Mouse (Mus musculus) forebrain, embryonic 15.5 days (tissue): Measurements from ENCODE around the gene Amdhd1. TPM values are rescaled to one million over a fixed set of nuclear protein-coding genes. Genes with fewer than 3 reads are reported as not detected.
"Not testable (repeated sequence)": the region's sequence is repeated elsewhere in the genome, so short reads cannot be mapped to it uniquely, and the experiment has no call there.

ENCODE experiments used
- ATAC-seq: fragments of 200-750 bp; cut with Nextera tagmentation; replicated peaks from 2 replicates; pipeline ENCODE4 v1.8.0; 2017; ENCODE audit warnings: mild to moderate bottlenecking, moderate TSS enrichment, moderate library complexity
- H3K27ac ChIP-seq: fragments of 300-500 bp; sonication (generic); replicated peaks from 2 replicates; pipeline ENCODE4 v1.5.1; 2015; ENCODE audit warnings: mild to moderate bottlenecking, inconsistent platforms
- H3K27me3 ChIP-seq: fragments of 300-500 bp; sonication (generic); 2 replicates; pipeline ENCODE4 v1.6.1; 2015; ENCODE audit warnings: inconsistent platforms
- H3K36me3 ChIP-seq: fragments of 300-500 bp; sonication (generic); 2 replicates; pipeline ENCODE4 v1.6.1; 2015; ENCODE audit warnings: mild to moderate bottlenecking, inconsistent platforms
- H3K4me1 ChIP-seq: fragments of 300-500 bp; sonication (generic); 2 replicates; pipeline ENCODE4 v1.6.1; 2015; ENCODE audit warnings: inconsistent platforms
- H3K4me2 ChIP-seq: fragments of 300-500 bp; sonication (generic); replicated peaks from 2 replicates; pipeline ENCODE4 v1.6.1; 2015; ENCODE audit warnings: mild to moderate bottlenecking, inconsistent platforms
- H3K4me3 ChIP-seq: fragments of 300-500 bp; sonication (generic); 2 replicates; pipeline ENCODE4 v1.5.1; 2015; ENCODE audit warnings: mild to moderate bottlenecking, inconsistent platforms
- H3K9ac ChIP-seq: fragments of 300-500 bp; sonication (generic); replicated peaks from 2 replicates; pipeline ENCODE4 v1.6.1; 2015; ENCODE audit warnings: mild to moderate bottlenecking, inconsistent platforms
- H3K9me3 ChIP-seq: fragments of 300-500 bp; sonication (generic); 2 replicates; pipeline ENCODE4 v1.6.1; 2016; ENCODE audit warnings: inconsistent platforms
- WGBS: fragments of 180-500 bp; shearing (Covaris S2); methylation state at CpG from one replicate; pipeline ENCODE4 v1.1.7; 2015; ENCODE audit warnings: mixed read lengths; 5-methylcytosine and 5-hydroxymethylcytosine counted together
- polyA plus RNA-seq: library from polyadenylated mRNA; unstranded; fragments of >200 nt; fragmentation: Nextera tagmentation; extraction: Ambion mirVana; gene quantifications from 2 replicates; pipeline ENCODE4 v1.2.1, GENCODE M21; 2015

Amdhd1 gene
- polyA plus RNA-seq, 1 experiment from 2014 or later, result not detected

DNA sequence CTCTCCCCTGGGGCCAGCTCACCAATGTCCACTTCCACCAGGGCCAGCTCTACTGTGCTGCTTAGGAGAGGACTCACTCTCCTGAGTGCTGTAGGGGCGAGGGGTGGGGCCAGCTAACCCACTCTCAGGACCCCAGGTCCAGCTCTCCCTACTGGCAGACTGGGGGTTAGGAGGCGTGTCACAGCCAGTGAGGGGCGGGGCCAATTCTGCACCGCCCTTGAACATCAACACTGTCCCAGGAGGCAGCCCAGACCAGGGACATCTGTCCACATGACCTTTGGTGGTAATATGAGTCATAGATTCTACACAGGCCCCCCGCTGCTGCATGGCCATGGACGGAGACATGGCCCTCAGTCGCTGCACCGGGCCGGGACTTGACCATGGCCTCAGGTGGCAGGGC lies 20.0 kb upstream of the Amdhd1 start:
- H3K4me3 ChIP-seq, result no peak overlapping the region
- no peak overlapping the region for H3K4me2 ChIP-seq
- no peaks in the 10 kb centered on the region for H3K9me3 ChIP-seq
- H3K36me3 ChIP-seq, result no peaks in the 10 kb centered on the region
- ATAC-seq, result no peak
- WGBS, result 60% methylated on average over 9 of the region's 9 CpGs
- no peaks in the 10 kb centered on the region for H3K27me3 ChIP-seq
- no peaks in the 10 kb centered on the region for H3K4me1 ChIP-seq
- H3K9ac ChIP-seq, result no peak overlapping the region
- no peak overlapping the region for H3K27ac ChIP-seq

DNA sequence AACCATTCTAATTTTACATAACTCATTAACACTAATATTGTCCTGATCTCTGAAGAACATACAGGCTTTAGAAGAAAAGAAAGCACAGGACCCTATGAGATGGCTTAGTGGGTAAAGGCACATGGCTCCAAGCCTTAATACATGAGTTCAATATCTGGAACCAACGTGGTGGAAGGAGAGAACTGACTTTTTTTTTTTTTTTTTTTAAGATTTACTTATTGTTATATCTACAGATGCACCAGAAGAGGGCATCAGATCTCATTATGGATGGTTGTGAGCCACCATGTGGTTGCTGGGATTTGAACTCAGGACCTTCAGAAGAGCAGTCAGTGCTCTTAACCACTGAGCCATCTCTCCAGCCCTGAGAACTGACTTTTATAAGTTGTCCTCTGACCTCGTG lies 18.1 kb upstream of the Amdhd1 start:
- not testable (repeated sequence) for H3K9me3 ChIP-seq, H3K27me3 ChIP-seq, H3K9ac ChIP-seq, H3K4me3 ChIP-seq, H3K27ac ChIP-seq, H3K36me3 ChIP-seq, H3K4me2 ChIP-seq, H3K4me1 ChIP-seq, ATAC-seq
- WGBS, result 66% methylated on average over 2 of the region's 2 CpGs

DNA sequence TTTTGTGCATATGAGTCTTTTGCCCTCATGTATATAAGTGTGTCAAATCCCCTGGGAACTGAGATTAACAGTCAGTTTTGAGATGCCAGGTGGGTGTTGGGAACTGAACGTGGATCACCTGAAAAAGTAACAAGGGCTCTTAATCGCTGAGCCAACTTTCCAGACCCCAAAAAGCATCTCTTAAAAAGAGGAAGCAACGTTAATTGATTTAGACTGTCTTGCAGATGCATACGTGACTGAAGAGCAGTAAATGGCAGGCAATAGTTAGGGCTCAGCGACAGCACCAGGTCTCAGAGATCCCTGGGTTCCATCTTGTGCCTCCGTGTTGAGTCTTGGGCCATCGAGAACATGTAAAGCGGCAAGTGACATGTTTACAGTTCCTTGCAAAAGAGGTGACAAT lies 12.8 kb upstream of the Amdhd1 start:
- Histone ChIP-seq H3K4me3 (no peak overlapping the region), H3K4me2 (no peak overlapping the region), H3K4me1 (no peaks in the 10 kb centered on the region), H3K9ac (no peak overlapping the region), H3K36me3 (no peaks in the 10 kb centered on the region), H3K27me3 (no peaks in the 10 kb centered on the region), H3K9me3 (no peaks in the 10 kb centered on the region), H3K27ac (no peak overlapping the region)
- WGBS, result 85% methylated on average over 8 of the region's 8 CpGs
- ATAC-seq, result no peak

DNA sequence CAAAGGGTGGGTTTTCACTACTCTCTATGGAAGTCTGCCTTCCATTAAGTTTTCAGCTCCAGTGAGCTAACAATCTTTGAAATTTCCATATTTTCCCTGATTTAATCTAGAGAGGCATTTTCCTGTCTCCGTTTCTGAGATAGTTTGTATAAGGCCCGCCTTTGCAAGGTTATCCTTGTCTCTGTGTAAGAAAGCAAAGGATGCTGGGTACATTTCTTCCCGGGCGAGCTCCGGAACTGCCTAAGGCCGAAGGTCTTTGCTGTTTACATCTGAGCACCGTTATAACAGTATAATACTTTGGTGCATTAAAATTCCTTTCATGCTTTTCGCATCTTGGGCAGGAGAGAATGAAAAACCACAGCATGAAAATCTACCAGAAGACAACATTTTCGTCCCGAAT lies 10.0 kb upstream of the Amdhd1 start:
- 84% methylated on average over 10 of the region's 10 CpGs for WGBS
- no peak for ATAC-seq
- H3K4me3 ChIP-seq, result no peak overlapping the region
- H3K4me2 ChIP-seq, result no peak overlapping the region
- H3K27ac ChIP-seq, result no peak overlapping the region
- H3K27me3 ChIP-seq, result no peaks in the 10 kb centered on the region
- H3K4me1 ChIP-seq, result no peaks in the 10 kb centered on the region
- no peak overlapping the region for H3K9ac ChIP-seq
- H3K9me3 ChIP-seq, result no peaks in the 10 kb centered on the region
- H3K36me3 ChIP-seq, result no peaks in the 10 kb centered on the region

DNA sequence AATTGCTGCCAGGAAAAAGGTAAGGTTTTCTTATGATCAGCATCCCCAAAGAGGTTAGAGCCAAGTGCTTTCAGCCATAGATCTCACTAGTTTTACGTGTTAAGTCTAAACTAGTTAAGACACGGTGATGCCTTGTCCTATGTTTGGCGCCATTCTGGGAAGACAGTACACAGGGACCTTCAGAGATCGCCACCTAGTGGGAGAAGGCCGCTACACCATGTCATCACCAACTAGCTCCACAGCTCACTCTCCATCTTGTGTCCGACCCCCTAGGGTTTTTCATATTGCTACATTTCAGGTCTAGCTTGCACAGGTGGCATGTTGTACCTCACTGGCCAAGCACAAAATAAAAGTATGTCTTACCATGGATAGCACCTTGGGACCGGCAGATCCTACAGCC lies 9.2 kb upstream of the Amdhd1 start:
- H3K9ac ChIP-seq, result no peak overlapping the region
- H3K4me3 ChIP-seq, result no peak overlapping the region
- no peaks in the 10 kb centered on the region for H3K36me3 ChIP-seq
- no peak overlapping the region for H3K27ac ChIP-seq
- 0 out of 2 replicates have a peak, but pooled peaks have one; percentile 41 for ATAC-seq
- WGBS, result 12% methylated on average over 7 of the region's 7 CpGs
- H3K4me2 ChIP-seq, result no peak overlapping the region
- H3K4me1 ChIP-seq, result no peaks in the 10 kb centered on the region
- H3K9me3 ChIP-seq, result no peaks in the 10 kb centered on the region
- no peaks in the 10 kb centered on the region for H3K27me3 ChIP-seq

DNA sequence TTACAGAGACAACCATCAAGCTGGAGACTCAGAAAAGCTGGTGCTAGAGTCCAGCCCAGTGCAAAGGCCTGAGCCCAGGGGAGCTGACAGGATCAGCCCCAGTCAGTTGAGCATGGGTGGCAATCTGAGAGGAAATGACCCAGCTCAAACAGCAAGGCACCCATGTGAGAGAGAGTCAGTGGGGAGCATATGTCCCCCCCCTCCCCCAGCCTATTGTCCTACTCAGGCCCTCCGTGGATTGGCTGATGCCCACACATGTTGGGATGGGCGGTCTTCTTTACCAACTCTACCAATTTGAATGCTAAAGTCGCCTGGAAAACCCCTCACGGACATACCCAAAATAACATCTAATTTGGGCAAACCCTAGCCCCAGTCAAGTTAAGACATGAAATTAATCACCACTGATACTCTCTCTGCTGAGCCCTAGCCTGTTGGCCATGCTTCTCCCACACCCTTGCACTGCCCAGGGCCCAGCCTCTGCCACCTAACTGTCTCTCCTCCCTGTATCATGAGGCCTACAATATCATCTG lies 8.0 kb upstream of the Amdhd1 start:
- H3K9ac ChIP-seq, result no peak overlapping the region
- 89% methylated on average over 4 of the region's 4 CpGs for WGBS
- H3K9me3 ChIP-seq, result no peaks in the 10 kb centered on the region
- ATAC-seq, result no peak
- H3K4me1 ChIP-seq, result no peaks in the 10 kb centered on the region
- H3K36me3 ChIP-seq, result no peaks in the 10 kb centered on the region
- no peak overlapping the region for H3K4me2 ChIP-seq
- no peak overlapping the region for H3K4me3 ChIP-seq
- H3K27me3 ChIP-seq, result no peaks in the 10 kb centered on the region
- H3K27ac ChIP-seq, result no peak overlapping the region

DNA sequence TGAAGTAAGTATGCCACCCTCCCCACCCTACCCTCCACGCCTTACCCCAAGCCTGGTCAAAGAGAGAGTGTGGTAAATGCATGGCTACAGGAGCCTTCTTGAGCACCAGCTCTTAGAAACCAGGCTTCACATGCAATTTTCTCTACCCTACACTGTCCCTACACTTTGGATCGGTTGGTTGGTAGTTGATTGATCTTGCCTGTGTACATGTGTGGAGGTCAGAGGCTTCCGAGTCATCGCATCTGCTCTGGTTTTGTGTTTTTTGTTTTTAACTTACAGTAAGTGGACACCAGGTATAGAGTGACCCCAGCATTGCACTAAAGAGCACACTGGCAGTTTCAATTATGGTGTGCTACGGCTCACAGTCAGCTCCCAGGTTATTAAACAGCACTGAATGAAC lies 4.3 kb upstream of the Amdhd1 start:
- no peak overlapping the region for H3K9ac ChIP-seq
- ATAC-seq, result no peak
- no peaks in the 10 kb centered on the region for H3K36me3 ChIP-seq
- H3K4me1 ChIP-seq, result peaks cover 12% of the 10 kb centered on the region
- no peak overlapping the region for H3K4me2 ChIP-seq
- 80% methylated on average over 5 of the region's 5 CpGs for WGBS
- H3K9me3 ChIP-seq, result no peaks in the 10 kb centered on the region
- no peak overlapping the region for H3K27ac ChIP-seq
- H3K4me3 ChIP-seq, result no peak overlapping the region
- no peaks in the 10 kb centered on the region for H3K27me3 ChIP-seq

DNA sequence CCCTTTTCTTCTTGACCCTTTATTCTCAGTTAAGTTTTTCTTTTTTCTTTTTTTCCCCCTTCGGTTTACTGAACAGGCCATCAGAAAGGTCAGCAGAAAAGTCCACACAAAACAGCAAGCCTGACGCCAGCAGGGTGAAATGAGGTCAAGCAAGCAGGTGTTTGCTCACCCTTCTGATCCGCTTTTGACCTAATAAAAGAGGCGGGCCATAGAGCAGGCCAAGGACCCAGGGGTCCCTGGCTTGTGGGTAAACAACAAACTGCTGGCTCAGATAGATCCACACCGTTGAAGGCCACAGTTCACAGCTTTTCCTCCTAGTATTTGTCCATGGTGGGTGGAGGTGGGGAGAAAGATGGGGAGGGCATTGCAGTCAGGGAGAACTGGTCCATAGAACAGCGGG lies 3.3 kb upstream of the Amdhd1 start:
- WGBS, result 51% methylated on average over 6 of the region's 6 CpGs
- Histone ChIP-seq H3K4me1 (peaks cover 12% of the 10 kb centered on the region), H3K27ac (no peak overlapping the region), H3K4me3 (no peak overlapping the region), H3K36me3 (no peaks in the 10 kb centered on the region), H3K27me3 (no peaks in the 10 kb centered on the region), H3K9ac (no peak overlapping the region), H3K9me3 (no peaks in the 10 kb centered on the region), H3K4me2 (no peak overlapping the region)
- no peak for ATAC-seq

DNA sequence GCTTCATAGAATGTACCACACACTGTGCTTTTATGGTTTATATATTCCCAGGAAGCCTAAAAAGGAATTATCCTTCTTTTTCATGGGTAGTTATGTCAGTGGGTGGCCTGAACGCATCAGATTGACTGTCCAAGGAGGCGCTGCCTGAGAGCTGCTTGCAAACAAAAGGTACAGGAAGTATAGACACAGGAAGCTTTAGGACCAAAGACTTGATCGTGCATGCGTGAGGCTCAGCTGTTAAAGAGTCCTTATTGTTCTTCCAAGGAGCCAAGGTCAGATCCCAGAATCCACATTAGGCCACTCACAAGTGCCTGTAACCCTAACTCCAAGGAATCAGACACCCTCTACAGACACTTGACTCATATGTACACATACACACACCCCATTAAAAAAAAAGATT lies 2.5 kb upstream of the Amdhd1 start:
- no peaks in the 10 kb centered on the region for H3K9me3 ChIP-seq
- ATAC-seq, result no peak
- no peaks in the 10 kb centered on the region for H3K36me3 ChIP-seq
- 43% methylated on average over 4 of the region's 4 CpGs for WGBS
- H3K4me1 ChIP-seq, result peaks cover 12% of the 10 kb centered on the region
- no peak overlapping the region for H3K4me3 ChIP-seq
- no peak overlapping the region for H3K4me2 ChIP-seq
- H3K27ac ChIP-seq, result no peak overlapping the region
- H3K9ac ChIP-seq, result no peak overlapping the region
- H3K27me3 ChIP-seq, result no peaks in the 10 kb centered on the region; the same call in 1 of the 2 replicates

DNA sequence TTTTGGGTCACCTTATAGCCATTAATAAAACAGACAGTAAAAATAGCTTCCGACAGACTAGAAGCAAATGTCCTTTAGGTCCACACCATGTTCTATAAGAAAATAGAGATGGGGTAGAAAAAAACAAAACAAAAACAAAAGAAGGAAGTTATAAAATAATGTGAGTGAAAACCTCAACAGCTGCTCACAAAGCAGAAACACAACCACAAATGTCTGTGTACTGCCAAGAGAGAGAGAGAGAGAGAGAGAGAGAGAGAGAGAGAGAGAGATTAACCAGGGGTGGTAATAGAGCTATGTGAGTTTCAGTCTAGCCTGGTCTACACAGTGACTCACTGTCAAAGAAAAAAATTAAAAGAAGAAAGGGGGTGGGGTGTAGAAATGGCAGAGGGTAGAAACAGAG lies 1.8 kb upstream of the Amdhd1 start:
- Histone ChIP-seq H3K27ac (no peak overlapping the region), H3K27me3 (no peaks in the 10 kb centered on the region; the same call in 1 of the 2 replicates), H3K9me3 (no peaks in the 10 kb centered on the region), H3K4me2 (no peak overlapping the region), H3K36me3 (no peaks in the 10 kb centered on the region), H3K4me3 (no peak overlapping the region), H3K4me1 (peaks cover 12% of the 10 kb centered on the region), H3K9ac (no peak overlapping the region)
- 91% methylated on average over 1 of the region's 1 CpGs for WGBS
- ATAC-seq, result no peak

DNA sequence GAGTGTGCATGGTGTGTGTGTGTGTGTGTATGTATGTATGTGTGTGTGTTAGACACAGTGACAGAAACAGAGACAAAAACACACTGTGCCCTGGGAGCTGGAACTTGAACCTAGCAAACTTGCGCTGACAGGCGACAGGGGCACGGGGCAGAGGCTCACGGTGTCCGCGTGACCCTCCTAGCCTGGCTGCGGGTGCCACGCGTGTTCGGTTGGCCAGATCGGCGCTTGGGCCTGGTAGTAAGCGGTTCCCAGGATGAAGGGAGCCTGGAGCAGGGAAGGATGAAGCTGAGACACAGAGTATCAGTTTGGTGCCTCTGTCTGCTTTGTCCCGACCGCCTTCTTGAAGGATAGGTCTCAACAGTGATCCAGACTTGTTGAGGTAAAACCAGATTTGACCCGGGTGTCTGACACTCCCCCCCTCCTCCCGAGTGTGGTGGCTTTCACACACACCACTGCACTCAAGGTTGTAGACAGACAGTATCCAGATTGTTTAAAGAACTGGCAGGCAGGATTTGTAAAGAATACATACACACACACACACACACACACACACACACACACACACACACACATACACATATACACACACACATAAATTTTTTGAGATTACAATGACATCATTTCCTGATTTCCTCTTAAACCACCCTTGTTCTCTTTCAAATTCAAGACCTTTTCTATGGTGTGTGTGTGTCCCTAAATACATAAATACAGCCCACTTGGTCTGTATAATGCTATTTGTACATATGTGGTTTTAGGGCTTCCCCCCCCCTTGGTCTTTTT lies 788 bp upstream of the Amdhd1 start, which contains the start of gene Ccdc38:
Gene Ccdc38, plus strand, starts transcription at position 202 of the 780 bp plus-strand sequence.
- no peaks in the 10 kb centered on the region for H3K36me3 ChIP-seq
- peak within 1 kb of the TSS; percentile 77 for H3K4me2 ChIP-seq
- 57% methylated on average over 17 of the region's 17 CpGs for WGBS
- H3K4me1 ChIP-seq, result peaks cover 12% of the 10 kb centered on the region
- no peaks in the 10 kb centered on the region; the same call in 1 of the 2 replicates for H3K27me3 ChIP-seq
- H3K9ac ChIP-seq, result peak within 1 kb of the TSS; percentile 22; the same call in 1 of the 2 replicates
- H3K9me3 ChIP-seq, result no peaks in the 10 kb centered on the region
- H3K4me3 ChIP-seq, result peak within 1 kb of the TSS; percentile 41
- no peak; the same call in 1 of the 2 replicates for ATAC-seq
- no peak within 1 kb of the TSS for H3K27ac ChIP-seq

DNA sequence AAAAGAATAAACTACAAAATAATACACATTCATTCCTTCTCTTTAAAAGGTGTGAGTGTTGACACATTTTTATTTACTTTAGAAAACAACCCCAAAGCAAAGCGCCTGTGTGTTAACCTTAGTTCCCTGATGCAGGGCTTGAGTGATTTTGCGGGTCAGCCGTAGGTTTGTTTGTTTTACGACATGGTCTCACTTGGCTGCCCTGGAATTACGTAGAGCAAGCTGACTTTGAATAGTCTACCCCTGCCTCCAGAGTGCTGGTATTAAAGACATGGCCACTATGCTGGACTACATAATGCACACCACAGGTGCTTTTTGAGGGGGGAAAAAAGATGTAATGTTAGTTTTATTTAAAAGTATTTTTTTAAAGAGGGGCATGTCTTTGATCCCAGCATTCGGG lies 1.0 kb downstream of the Amdhd1 start:
- no peak overlapping the region for H3K4me3 ChIP-seq
- H3K4me1 ChIP-seq, result peaks cover 15% of the 10 kb centered on the region
- H3K4me2 ChIP-seq, result no peak overlapping the region
- no peak overlapping the region for H3K9ac ChIP-seq
- no peaks in the 10 kb centered on the region for H3K36me3 ChIP-seq
- peaks cover 4% of the 10 kb centered on the region; the same call in 1 of the 2 replicates for H3K27me3 ChIP-seq
- 80% methylated on average over 6 of the region's 6 CpGs for WGBS
- no peak for ATAC-seq
- no peaks in the 10 kb centered on the region for H3K9me3 ChIP-seq
- no peak overlapping the region for H3K27ac ChIP-seq
